Mouse (Mus musculus) MEL (cell line): Measurements from ENCODE around the gene Gm20388. TPM values are rescaled to one million over a fixed set of nuclear protein-coding genes. Genes with fewer than 3 reads are reported as not detected.

Experiments used
- DNase-seq: peaks from one replicate; pipeline ENCODE4 v3.0.0; 2011; ENCODE audit warnings: low read depth, low spot score
- H3K27ac ChIP-seq: 2 replicates; pipeline ENCODE4 v1.5.1; 2012; ENCODE audit warnings: low read depth, mild to moderate bottlenecking, control low read depth, low read length, moderate library complexity; ENCODE audit not compliant: control insufficient read depth
- H3K27me3 ChIP-seq, 2 experiments: fragments of 150-350 bp in 1 of 2; sonication (generic) in 1 of 2; 2 replicates each; pipeline ENCODE4 v1.6.1; 2012; ENCODE audit warnings: low read length in 2 of 2, mild to moderate bottlenecking in 2 of 2, improper control_type of control experiment in 1 of 2, moderate library complexity in 1 of 2; ENCODE audit not compliant: insufficient read depth in 2 of 2, control insufficient read depth in 1 of 2
- H3K36me3 ChIP-seq, 2 experiments: 2 replicates each; pipeline ENCODE4 v1.6.1; 2012 to 2014; ENCODE audit warnings: low read length in 2 of 2, improper control_type of control experiment in 1 of 2, inconsistent platforms in 1 of 2, mild to moderate bottlenecking in 1 of 2; ENCODE audit not compliant: insufficient read depth in 2 of 2, control insufficient read depth in 1 of 2
- H3K4me1 ChIP-seq, 2 experiments: fragments of 150-350 bp in 1 of 2; sonication (generic) in 1 of 2; 2 replicates each; pipeline ENCODE4 v1.6.1; 2012; ENCODE audit warnings: low read length in 2 of 2, improper control_type of control experiment in 1 of 2, mild to moderate bottlenecking in 1 of 2; ENCODE audit not compliant: insufficient read depth in 2 of 2, control insufficient read depth in 1 of 2
- H3K4me3 ChIP-seq, 2 experiments: fragments of 150-350 bp in 1 of 2; sonication (generic) in 1 of 2; 2 replicates each; pipeline ENCODE4 v1.5.1; 2012; ENCODE audit warnings: low read depth in 2 of 2, low read length in 2 of 2, mild to moderate bottlenecking in 2 of 2, moderate library complexity in 2 of 2, control low read depth in 1 of 2, improper control_type of control experiment in 1 of 2; ENCODE audit not compliant: control insufficient read depth in 1 of 2, insufficient read depth in 1 of 2
- H3K79me2 ChIP-seq: 2 replicates; pipeline ENCODE4 v1.6.1; 2012; ENCODE audit warnings: mild to moderate bottlenecking, low read length, moderate library complexity; ENCODE audit not compliant: control insufficient read depth, poor library complexity, insufficient read depth
- H3K9ac ChIP-seq: 2 replicates; pipeline ENCODE4 v1.6.1; 2012; ENCODE audit warnings: low read depth, mild to moderate bottlenecking, control low read depth, low read length, moderate library complexity; ENCODE audit not compliant: control insufficient read depth, poor library complexity, severe bottlenecking
- H3K9me3 ChIP-seq: fragments of 150-350 bp; sonication (generic); replicated peaks from 2 replicates; pipeline ENCODE4 v1.6.1; 2012; ENCODE audit warnings: mild to moderate bottlenecking, low read length, improper control_type of control experiment, moderate library complexity; ENCODE audit not compliant: insufficient read depth
- CHD2 ChIP-seq: IDR thresholded peaks from 2 replicates; pipeline ENCODE4 v1.6.1; 2011; ENCODE audit warnings: low read length, improper control_type of control experiment
- CTCF ChIP-seq, 3 experiments: IDR thresholded peaks in 2 of 3; conservative IDR thresholded peaks in 1 of 3; 2 replicates each; pipeline ENCODE4 v1.5.1; 2011 to 2012; ENCODE audit warnings: low read length in 3 of 3, low read depth in 2 of 3, mild to moderate bottlenecking in 2 of 3, improper control_type of control experiment in 1 of 3, inconsistent platforms in 1 of 3, mixed read lengths in 1 of 3, moderate library complexity in 1 of 3; ENCODE audit not compliant: control insufficient read depth in 1 of 3, insufficient read depth in 1 of 3, poor library complexity in 1 of 3, severe bottlenecking in 1 of 3
- E2F4 ChIP-seq: IDR thresholded peaks from 2 replicates; pipeline ENCODE4 v1.6.1; 2011; ENCODE audit warnings: low read depth, low read length, improper control_type of control experiment, borderline replicate concordance
- ELF1 ChIP-seq: IDR thresholded peaks from 2 replicates; pipeline ENCODE4 v1.6.1; 2014; ENCODE audit warnings: low read depth, mild to moderate bottlenecking, inconsistent platforms, low read length, improper control_type of control experiment, moderate library complexity
- ETS1 ChIP-seq: IDR thresholded peaks from 2 replicates; pipeline ENCODE4 v1.6.1; 2012; ENCODE audit warnings: low read depth, mild to moderate bottlenecking, inconsistent platforms, low read length, improper control_type of control experiment, moderate library complexity
- GABPA ChIP-seq: IDR thresholded peaks from 2 replicates; pipeline ENCODE4 v1.6.1; 2012; ENCODE audit warnings: low read depth, mild to moderate bottlenecking, inconsistent platforms, low read length, improper control_type of control experiment, moderate library complexity
- GATA1 ChIP-seq: IDR thresholded peaks from 2 replicates; pipeline ENCODE4 v1.6.1; 2011; ENCODE audit warnings: low read depth, low read length, improper control_type of control experiment
- HCFC1 ChIP-seq: IDR thresholded peaks from 2 replicates; pipeline ENCODE4 v1.6.1; 2012; ENCODE audit warnings: low read depth, mild to moderate bottlenecking, inconsistent platforms, low read length, improper control_type of control experiment, moderate library complexity
- JUND ChIP-seq: IDR thresholded peaks from 2 replicates; pipeline ENCODE4 v1.6.1; 2011; ENCODE audit warnings: low read depth, mild to moderate bottlenecking, improper control_type of control experiment, low read length
- MAFK ChIP-seq: IDR thresholded peaks from 2 replicates; pipeline ENCODE4 v1.6.1; 2011; ENCODE audit warnings: low read depth, mild to moderate bottlenecking, low read length, improper control_type of control experiment, borderline replicate concordance
- MAX ChIP-seq: IDR thresholded peaks from 2 replicates; pipeline ENCODE4 v1.6.1; 2011; ENCODE audit warnings: low read length, improper control_type of control experiment
- MAZ ChIP-seq: IDR thresholded peaks from 2 replicates; pipeline ENCODE4 v1.6.1; 2012; ENCODE audit warnings: low read depth, mild to moderate bottlenecking, inconsistent platforms, low read length, improper control_type of control experiment
- MEF2A ChIP-seq: IDR thresholded peaks from 2 replicates; pipeline ENCODE4 v1.6.1; 2014; ENCODE audit warnings: low read depth, mild to moderate bottlenecking, inconsistent platforms, low read length, improper control_type of control experiment; ENCODE audit not compliant: poor library complexity, insufficient replicate concordance, severe bottlenecking; ENCODE audit errors: extremely low read depth
- MYB ChIP-seq: IDR thresholded peaks from 2 replicates; pipeline ENCODE4 v1.6.1; 2011; ENCODE audit warnings: mild to moderate bottlenecking, low read depth, low read length, improper control_type of control experiment
- MYC ChIP-seq: IDR thresholded peaks from 2 replicates; pipeline ENCODE4 v1.6.1; 2011; ENCODE audit warnings: low read depth, mild to moderate bottlenecking, low read length, improper control_type of control experiment, moderate library complexity
- NRF1 ChIP-seq: IDR thresholded peaks from 2 replicates; pipeline ENCODE4 v1.6.1; 2014; ENCODE audit warnings: low read depth, mild to moderate bottlenecking, inconsistent platforms, low read length, improper control_type of control experiment, moderate library complexity; ENCODE audit not compliant: poor library complexity, insufficient read depth, severe bottlenecking
- POLR2A ChIP-seq, 2 experiments: IDR thresholded peaks; 2 replicates each; pipeline ENCODE4 v1.6.1; 2011 to 2012; ENCODE audit warnings: low read length in 2 of 2, mild to moderate bottlenecking in 2 of 2, control low read depth in 1 of 2, improper control_type of control experiment in 1 of 2, low read depth in 1 of 2, moderate library complexity in 1 of 2; ENCODE audit not compliant: control insufficient read depth in 1 of 2, insufficient read depth in 1 of 2, poor library complexity in 1 of 2
- POLR2AphosphoS5 ChIP-seq: IDR thresholded peaks from 2 replicates; pipeline ENCODE4 v1.6.1; 2012; ENCODE audit warnings: low read depth, borderline replicate concordance, mild to moderate bottlenecking, inconsistent platforms, low read length, moderate library complexity, mixed read lengths
- RAD21 ChIP-seq: IDR thresholded peaks from 2 replicates; pipeline ENCODE4 v1.6.1; 2011; ENCODE audit warnings: mild to moderate bottlenecking, low read depth, low read length, improper control_type of control experiment
- RCOR1 ChIP-seq: IDR thresholded peaks from 2 replicates; pipeline ENCODE4 v1.6.1; 2012; ENCODE audit warnings: low read depth, mild to moderate bottlenecking, inconsistent platforms, low read length, improper control_type of control experiment
- SMC3 ChIP-seq: IDR thresholded peaks from 2 replicates; pipeline ENCODE4 v1.6.1; 2011; ENCODE audit warnings: low read depth, low read length, improper control_type of control experiment
- TAL1 ChIP-seq: IDR thresholded peaks from 2 replicates; pipeline ENCODE4 v1.6.1; 2012; ENCODE audit warnings: mild to moderate bottlenecking, inconsistent platforms, low read length, moderate library complexity, mixed read lengths
- TBP ChIP-seq: IDR thresholded peaks from 2 replicates; pipeline ENCODE4 v1.8.0; 2011; ENCODE audit warnings: low read depth, low read length, improper control_type of control experiment
- TCF12 ChIP-seq: IDR thresholded peaks from 2 replicates; pipeline ENCODE4 v1.6.1; 2014; ENCODE audit warnings: low read depth, mild to moderate bottlenecking, inconsistent platforms, low read length, improper control_type of control experiment, moderate library complexity
- UBTF ChIP-seq: IDR thresholded peaks from 2 replicates; pipeline ENCODE4 v1.6.1; 2012; ENCODE audit warnings: low read depth, mild to moderate bottlenecking, inconsistent platforms, low read length, improper control_type of control experiment, moderate library complexity, borderline replicate concordance; ENCODE audit not compliant: insufficient read depth
- USF1 ChIP-seq: IDR thresholded peaks from 2 replicates; pipeline ENCODE4 v1.6.1; 2014; ENCODE audit warnings: low read depth, mild to moderate bottlenecking, inconsistent platforms, low read length, improper control_type of control experiment, moderate library complexity
- USF2 ChIP-seq, 2 experiments: IDR thresholded peaks; 2 replicates each; pipeline ENCODE4 v1.6.1; 2011 to 2012; ENCODE audit warnings: improper control_type of control experiment in 2 of 2, low read length in 2 of 2, borderline replicate concordance in 1 of 2, inconsistent platforms in 1 of 2, low read depth in 1 of 2, mild to moderate bottlenecking in 1 of 2; ENCODE audit not compliant: insufficient read depth in 1 of 2
- ZC3H11A ChIP-seq: IDR thresholded peaks from 2 replicates; pipeline ENCODE4 v1.6.1; 2012; ENCODE audit warnings: low read depth, mild to moderate bottlenecking, inconsistent platforms, low read length, improper control_type of control experiment
- ZKSCAN1 ChIP-seq: IDR thresholded peaks from 2 replicates; pipeline ENCODE4 v1.6.1; 2012; ENCODE audit warnings: low read depth, mild to moderate bottlenecking, inconsistent platforms, low read length, improper control_type of control experiment, moderate library complexity
- ZMIZ1 ChIP-seq: IDR thresholded peaks from 2 replicates; pipeline ENCODE4 v1.6.1; 2012; ENCODE audit warnings: low read depth, mild to moderate bottlenecking, inconsistent platforms, low read length, improper control_type of control experiment, moderate library complexity
- ZNF384 ChIP-seq: IDR thresholded peaks from 2 replicates; pipeline ENCODE4 v1.6.1; 2012; ENCODE audit warnings: low read depth, mild to moderate bottlenecking, inconsistent platforms, low read length, improper control_type of control experiment
- polyA plus RNA-seq, 2 experiments: library from polyadenylated mRNA; stranded (reverse) in 1 of 2; unstranded in 1 of 2; fragments of >175 nt in 1 of 2; fragments of >200 nt in 1 of 2; gene quantifications; 2 replicates each; pipeline versions ENCODE4 v1.2.1 to v1.2.4; 2012; ENCODE audit warnings: low replicate concordance in 2 of 2, low read depth in 1 of 2; ENCODE audit not compliant: insufficient read length in 2 of 2, insufficient read depth in 1 of 2, missing spikeins in 1 of 2
- total RNA-seq: library from RNA; depleted of rRNA; stranded (reverse); fragments of 300-350 nt; gene quantifications from 2 replicates; pipeline ENCODE4 v1.2.3, GENCODE M21; 2012

The Gm20388 gene
- total and polyA plus RNA-seq, 3 experiments = 11.1 to 17.8 TPM; not detected in 1

- Histone ChIP-seq H3K9ac (no peak overlapping the region), H3K27me3 (no peaks in the 10 kb centered on the region), H3K4me3 (no peak overlapping the region), H3K36me3 (peaks cover 0 to 3% of the 10 kb centered on the region in 2 experiments; a peak in 1 of 4 replicates), H3K79me2 (no peaks in the 10 kb centered on the region), H3K4me1 (peaks cover 0 to 9% of the 10 kb centered on the region in 2 experiments; a peak in 2 of 4 replicates), H3K27ac (no peak overlapping the region), H3K9me3 (no peaks in the 10 kb centered on the region)
- no peak for DNase-seq
- TF ChIP-seq ELF1 (no peak), ZMIZ1 (no peak), SMC3 (no peak), HCFC1 (no peak), USF1 (no peak)
Measured at GRCm38 (mm10) chr8:120279418-120279817, 368.8 kb downstream of the Gm20388 start.

GRCm38 (mm10) chr8:120281487-120281886 lies 370.8 kb downstream of the Gm20388 start:
- Histone ChIP-seq H3K36me3 (peaks cover 0 to 3% of the 10 kb centered on the region in 2 experiments; a peak in 1 of 4 replicates), H3K27ac (no peak overlapping the region), H3K9me3 (no peaks in the 10 kb centered on the region), H3K4me1 (peaks cover 0 to 17% of the 10 kb centered on the region in 2 experiments; a peak in 3 of 4 replicates), H3K27me3 (no peaks in the 10 kb centered on the region), H3K79me2 (no peaks in the 10 kb centered on the region), H3K4me3 (no peak overlapping the region), H3K9ac (no peak overlapping the region)
- TF ChIP-seq ZC3H11A (peak; percentile 69), HCFC1 (no peak), GATA1 (no peak), TBP (no peak), MAZ (no peak), JUND (no peak), MAFK (no peak), CHD2 (no peak), GABPA (no peak), NRF1 (no peak), ELF1 (no peak), CTCF (IDR thresholded peaks at IDR 0.05 in 2 of 3, conservative IDR thresholded peaks at IDR 0.05 in 1 of 3; ENCODE audit: control insufficient read depth in 1 of 3, insufficient read depth in 1 of 3, low read depth in 2 of 3, low read length in 3 of 3, poor library complexity in 1 of 3, severe bottlenecking in 1 of 3) (peak; percentile 81 to 99 (median 96)), MAX (no peak), ZKSCAN1 (no peak), MEF2A (no peak), ZMIZ1 (no peak), USF1 (no peak), E2F4 (no peak), ETS1 (no peak), RAD21 (peak; percentile 89), TAL1 (no peak), RCOR1 (no peak), USF2 (IDR thresholded peaks at IDR 0.05; ENCODE audit: borderline replicate concordance in 1 of 2, insufficient read depth in 1 of 2, low read depth in 1 of 2, low read length in 2 of 2) (no peak), TCF12 (no peak), MYB (no peak), POLR2A (IDR thresholded peaks at IDR 0.05; ENCODE audit: control insufficient read depth in 1 of 2, insufficient read depth in 1 of 2, low read depth in 1 of 2, low read length in 2 of 2, poor library complexity in 1 of 2) (no peak), SMC3 (peak; percentile 84), POLR2AphosphoS5 (no peak), ZNF384 (no peak), UBTF (no peak), MYC (0 out of 2 replicates have a peak, but pooled peaks have one; percentile 40)
- peak; percentile 80 for DNase-seq
